Mouse (Mus musculus) heart, postnatal 0 days (tissue): ENCODE data around the gene Tead4. TPM values are rescaled to one million over a fixed set of nuclear protein-coding genes. Genes with fewer than 3 reads are reported as not detected.
A peak's percentile ranks its signal among the peaks of the same experiment; 100 is the strongest.

Experiments used
- ATAC-seq: fragments of 200-750 bp; cut with Nextera tagmentation; 2 replicates; pipeline ENCODE4 v1.8.0; 2017; ENCODE audit warnings: low read depth, moderate number of reproducible peaks, moderate library complexity; ENCODE audit not compliant: insufficient read depth
- DNase-seq: peaks from one replicate; pipeline ENCODE4 v3.0.0-alpha.2; 2016; ENCODE audit warnings: low spot score
- H3K27ac ChIP-seq: fragments of 300-500 bp; sonication (generic); 2 replicates; pipeline ENCODE4 v1.5.1; 2014; ENCODE audit warnings: low read depth, mild to moderate bottlenecking
- H3K27me3 ChIP-seq: fragments of 300-500 bp; sonication (generic); 2 replicates; pipeline ENCODE4 v1.6.1; 2014; ENCODE audit warnings: low read length, mixed read lengths; ENCODE audit not compliant: control insufficient read depth, insufficient read depth
- H3K36me3 ChIP-seq: fragments of 300-500 bp; sonication (generic); replicated peaks from 2 replicates; pipeline ENCODE4 v1.6.1; 2014; ENCODE audit warnings: low read length, mixed read lengths; ENCODE audit not compliant: control insufficient read depth, insufficient read depth
- H3K4me1 ChIP-seq: fragments of 300-500 bp; sonication (generic); 2 replicates; pipeline ENCODE4 v1.6.1; 2014; ENCODE audit warnings: antibody characterized with exemption; ENCODE audit not compliant: control insufficient read depth, insufficient read depth
- H3K4me2 ChIP-seq: fragments of 300-500 bp; sonication (generic); 2 replicates; pipeline ENCODE4 v1.6.1; 2014; ENCODE audit warnings: low read depth, mild to moderate bottlenecking, low read length, moderate library complexity
- H3K4me3 ChIP-seq: fragments of 300-500 bp; sonication (generic); 2 replicates; pipeline ENCODE4 v1.5.1; 2014; ENCODE audit warnings: low read depth, low read length
- H3K9ac ChIP-seq: fragments of 300-500 bp; sonication (generic); replicated peaks from 2 replicates; pipeline ENCODE4 v1.6.1; 2014; ENCODE audit warnings: low read depth, low read length, mixed read lengths
- H3K9me3 ChIP-seq: fragments of 300-500 bp; sonication (generic); replicated peaks from 2 replicates; pipeline ENCODE4 v1.6.1; 2016; ENCODE audit warnings: low read length; ENCODE audit not compliant: control insufficient read depth
- CTCF ChIP-seq: IDR thresholded peaks from 2 replicates; pipeline ENCODE4 v1.5.1; 2016; ENCODE audit warnings: antibody characterized with exemption, control low read depth, low read depth
- EP300 ChIP-seq: IDR thresholded peaks from 2 replicates; pipeline ENCODE4 v1.6.1; 2016; ENCODE audit warnings: antibody characterized with exemption, low read depth
- WGBS: fragments of 180-500 bp; shearing (Covaris S2); extraction: QIAGEN DNeasy Blood & Tissue Kit; methylation state at CpG from one replicate; pipeline ENCODE4 v1.1.7; 2014; 5-methylcytosine and 5-hydroxymethylcytosine counted together
- polyA plus RNA-seq: library from polyadenylated mRNA; unstranded; fragments of >200 nt; fragmentation: Nextera tagmentation; extraction: Ambion mirVana; gene quantifications from 2 replicates; pipeline ENCODE4 v1.2.1, GENCODE M21; 2015
- total RNA-seq: library from RNA; depleted of rRNA; stranded (reverse); fragments of >200 nt; gene quantifications from 2 replicates; pipeline ENCODE4 v1.2.3, GENCODE M21; 2014; ENCODE audit warnings: low replicate concordance

Gene Tead4
- total and polyA plus RNA-seq, 2 experiments from 2014 or later = 1.5 to 4.2 TPM

DNA sequence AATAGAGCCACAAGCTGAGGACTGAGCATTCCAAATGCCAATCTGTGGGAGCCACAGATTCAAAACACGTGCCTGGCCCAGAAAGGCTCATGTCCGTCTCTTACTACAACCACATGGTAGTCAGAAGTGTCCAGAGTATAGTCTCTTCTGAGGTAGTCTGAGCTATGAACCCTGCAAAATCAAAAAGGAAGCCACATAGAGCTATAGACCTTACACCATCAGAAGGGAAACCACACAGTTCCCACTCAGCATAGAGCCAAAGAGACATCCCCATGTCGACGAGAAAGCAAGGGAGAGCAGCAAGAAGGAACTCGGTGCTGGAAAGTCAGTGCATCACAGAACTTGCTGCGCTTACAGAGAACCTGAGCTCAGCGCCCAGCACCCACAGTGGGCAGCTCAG lies 68.4 kb downstream of the Tead4 start:
- H3K4me1 ChIP-seq = no peaks in the 10 kb centered on the region
- no peak for ATAC-seq
- H3K4me2 ChIP-seq = no peak overlapping the region
- no peak overlapping the region for H3K9ac ChIP-seq
- no peak overlapping the region for H3K4me3 ChIP-seq
- no peaks in the 10 kb centered on the region for H3K9me3 ChIP-seq
- H3K27ac ChIP-seq = no peak overlapping the region
- TF ChIP-seq EP300 = no peak
- no peak for TF ChIP-seq CTCF
- no peak for DNase-seq
- peaks cover 3% of the 10 kb centered on the region; the same call in 1 of the 2 replicates for H3K36me3 ChIP-seq
- no peaks in the 10 kb centered on the region for H3K27me3 ChIP-seq
- 71% methylated on average over 7 of the region's 7 CpGs for WGBS

DNA sequence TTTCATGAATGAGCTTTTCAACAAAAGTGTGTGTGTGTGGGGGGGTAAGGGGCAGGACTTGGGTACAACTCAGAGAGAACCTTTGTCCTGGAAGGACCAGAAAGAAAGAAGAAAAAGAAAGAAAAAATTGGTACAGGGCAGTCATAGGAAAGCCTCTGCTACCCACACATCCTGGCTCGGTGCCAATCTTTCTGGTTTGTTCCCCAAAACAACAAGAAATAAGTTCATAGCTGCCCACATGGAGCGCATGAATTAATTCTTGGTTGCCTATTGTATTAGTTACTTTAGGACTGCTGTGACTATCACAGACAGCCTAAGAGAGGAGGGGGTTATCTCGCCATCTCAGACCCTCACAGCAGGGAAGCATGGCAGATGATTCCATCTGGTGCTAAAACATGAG lies 68.9 kb downstream of the Tead4 start:
- ATAC-seq (no peak), DNase-seq (no peak)
- WGBS = 71% methylated on average over 3 of the region's 3 CpGs
- Histone ChIP-seq H3K4me2 (no peak overlapping the region), H3K4me1 (no peaks in the 10 kb centered on the region), H3K4me3 (no peak overlapping the region), H3K27me3 (no peaks in the 10 kb centered on the region), H3K27ac (no peak overlapping the region), H3K9me3 (no peaks in the 10 kb centered on the region), H3K9ac (no peak overlapping the region), H3K36me3 (peaks cover 3% of the 10 kb centered on the region; the same call in 1 of the 2 replicates)
- TF ChIP-seq CTCF (no peak), EP300 (no peak)

DNA sequence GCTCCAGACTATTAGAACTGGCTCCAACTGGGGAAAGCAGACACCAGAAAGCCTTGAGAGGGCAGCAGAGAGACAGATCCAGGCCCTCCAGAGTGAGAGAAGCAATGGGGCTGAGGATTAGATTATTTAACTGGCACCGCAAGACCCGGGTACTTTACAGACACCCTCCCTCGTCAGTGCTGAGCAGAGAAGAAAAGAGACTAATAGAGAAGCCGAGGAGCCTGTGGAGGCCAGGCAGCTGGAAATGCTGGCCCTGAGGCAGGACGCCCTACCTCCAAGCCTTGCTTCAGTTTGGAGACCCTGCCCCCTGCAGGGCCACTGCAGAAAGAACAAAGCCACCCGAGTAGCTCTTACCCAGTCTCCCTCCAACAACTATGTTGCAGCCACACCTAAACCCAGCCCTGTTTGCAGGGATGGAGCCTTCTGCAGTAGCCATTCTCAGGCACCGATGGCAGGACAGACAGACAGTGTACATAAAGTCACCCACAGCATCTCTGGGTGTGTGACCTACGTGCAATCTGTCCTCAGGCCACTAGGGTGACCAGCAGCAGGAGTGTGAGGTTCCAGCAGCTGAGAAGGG lies 73.1 kb downstream of the Tead4 start:
- H3K4me1 ChIP-seq = peaks cover 7% of the 10 kb centered on the region
- ATAC-seq (peak; percentile 73), DNase-seq (peak; percentile 45)
- no peak overlapping the region for H3K4me3 ChIP-seq
- H3K27ac ChIP-seq = no peak overlapping the region
- no peaks in the 10 kb centered on the region for H3K9me3 ChIP-seq
- H3K9ac ChIP-seq = no peak overlapping the region
- TF ChIP-seq EP300 (no peak), CTCF (peak; percentile 36)
- 38% methylated on average over 8 of the region's 8 CpGs for WGBS
- no peaks in the 10 kb centered on the region for H3K27me3 ChIP-seq
- 0 out of 2 replicates have a peak, but pooled peaks cover 3% of the 10 kb centered on the region for H3K36me3 ChIP-seq
- no peak overlapping the region for H3K4me2 ChIP-seq

DNA sequence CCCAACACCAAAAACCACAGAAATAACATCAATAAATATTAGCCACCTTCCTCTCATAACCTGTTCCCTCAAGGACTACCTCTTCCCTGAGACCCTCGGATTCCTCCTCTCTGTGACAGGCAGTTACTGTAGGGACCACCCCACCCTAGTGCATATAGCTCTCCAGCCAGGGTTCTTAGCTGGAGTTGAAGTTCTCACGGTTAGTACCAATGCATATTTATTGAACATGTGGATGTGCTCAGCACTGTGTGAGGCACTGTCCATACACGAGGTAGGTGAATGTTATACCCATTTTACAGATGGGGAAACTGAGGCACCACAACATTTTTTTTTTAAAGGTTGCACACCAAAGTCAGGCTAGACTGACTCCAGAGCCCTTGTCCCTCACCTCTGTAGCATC lies 73.7 kb downstream of the Tead4 start:
- H3K4me3 ChIP-seq = no peak overlapping the region
- H3K9me3 ChIP-seq = no peaks in the 10 kb centered on the region
- 78% methylated on average over 3 of the region's 3 CpGs for WGBS
- no peak for ATAC-seq
- no peaks in the 10 kb centered on the region for H3K36me3 ChIP-seq
- H3K27ac ChIP-seq = no peak overlapping the region
- no peak overlapping the region for H3K9ac ChIP-seq
- peaks cover 7% of the 10 kb centered on the region for H3K4me1 ChIP-seq
- no peaks in the 10 kb centered on the region for H3K27me3 ChIP-seq
- DNase-seq = no peak
- TF ChIP-seq CTCF (no peak), EP300 (no peak)
- H3K4me2 ChIP-seq = no peak overlapping the region

DNA sequence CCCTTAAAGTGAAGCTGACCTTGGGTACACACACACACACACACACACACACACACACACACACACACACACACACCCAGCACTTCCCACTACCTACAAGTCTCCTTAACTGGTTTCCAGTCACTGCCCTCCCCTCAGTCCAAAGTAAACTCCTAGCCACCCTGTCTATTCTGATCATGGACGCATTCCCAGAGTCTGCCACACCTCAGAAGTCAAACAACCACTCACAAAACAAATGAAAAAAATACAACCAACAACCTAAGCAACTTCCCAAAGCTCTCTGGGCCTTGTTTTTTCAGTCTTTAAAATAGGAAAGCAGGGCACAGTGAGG lies 74.8 kb downstream of the Tead4 start:
- WGBS = 75% methylated on average over 1 of the region's 1 CpGs
- H3K9me3 ChIP-seq = no peaks in the 10 kb centered on the region
- no peak overlapping the region for H3K27ac ChIP-seq
- H3K36me3 ChIP-seq = no peaks in the 10 kb centered on the region
- H3K4me1 ChIP-seq = peaks cover 7% of the 10 kb centered on the region
- DNase-seq (no peak), ATAC-seq (no peak)
- H3K4me2 ChIP-seq = no peak overlapping the region
- H3K27me3 ChIP-seq = no peaks in the 10 kb centered on the region
- H3K4me3 ChIP-seq = no peak overlapping the region
- H3K9ac ChIP-seq = no peak overlapping the region
- TF ChIP-seq EP300 (no peak), CTCF (no peak)

DNA sequence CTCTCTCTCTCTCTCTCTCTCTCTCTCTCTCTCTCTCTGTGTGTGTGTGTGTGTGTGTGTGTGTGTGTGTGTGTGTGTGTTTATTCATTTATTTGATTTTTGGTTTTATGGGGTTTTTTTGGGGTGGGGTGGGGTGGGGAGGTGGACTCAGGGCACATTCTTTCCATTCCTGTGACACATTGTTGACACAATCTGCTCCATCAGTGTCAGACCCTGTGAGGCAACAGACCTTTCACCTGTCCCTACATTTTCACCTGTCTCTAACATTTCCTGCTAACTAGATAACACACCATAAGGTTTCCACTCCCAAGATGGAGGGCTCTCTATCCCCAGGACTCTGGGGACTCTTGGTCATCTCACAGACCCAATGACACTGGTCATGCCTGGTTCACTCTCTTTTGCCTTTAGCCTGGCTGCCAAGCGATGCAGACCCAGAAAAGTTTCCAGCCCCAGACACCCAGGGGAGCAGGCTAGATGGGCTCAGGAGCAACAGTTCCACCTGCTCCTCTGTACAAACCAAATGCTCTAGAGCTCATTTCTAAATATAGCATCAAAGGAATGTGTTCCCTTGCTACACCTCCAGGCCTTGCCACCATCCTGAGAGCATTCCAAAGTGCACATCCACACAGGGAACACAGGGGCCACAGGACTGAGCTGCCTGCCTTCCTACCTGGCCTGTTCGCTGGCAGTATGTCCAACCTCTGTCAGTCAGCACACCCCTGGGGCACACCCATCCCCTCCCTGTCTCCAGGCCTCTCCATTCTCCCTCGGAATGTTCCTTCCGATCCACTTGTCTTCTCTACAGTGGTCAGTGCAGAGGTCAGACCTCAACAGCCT lies 75.4 kb downstream of the Tead4 start:
- Histone ChIP-seq H3K36me3 (no peaks in the 10 kb centered on the region), H3K9ac (no peak overlapping the region), H3K27ac (no peak overlapping the region), H3K9me3 (no peaks in the 10 kb centered on the region), H3K4me1 (peaks cover 7% of the 10 kb centered on the region), H3K4me3 (no peak overlapping the region), H3K4me2 (no peak overlapping the region), H3K27me3 (no peaks in the 10 kb centered on the region)
- 43% methylated on average over 4 of the region's 4 CpGs for WGBS
- TF ChIP-seq EP300 (no peak), CTCF (no peak)
- ATAC-seq = no peak
- DNase-seq = no peak
